Mouse (Mus musculus): ENCODE results near the gene Nup98. TPM values are rescaled to one million over a fixed set of nuclear protein-coding genes. Genes with fewer than 3 reads are reported as not detected.

Nup98 gene
- polyA plus RNA-seq, 1 experiment from 2014 or later: 20.8 TPM

- WGBS: 79% methylated on average over 3 of the region's 3 CpGs
- ATAC-seq (replicated peaks; ENCODE audit: extremely low read depth, insufficient read depth, low FRiP score): no peak
- Histone ChIP-seq H3K9ac (ENCODE audit: low read length) (no peak overlapping the region), H3K4me2 (ENCODE audit: low read depth, low read length) (no peak overlapping the region), H3K9me3 (replicated peaks; ENCODE audit: control insufficient read depth, low read length) (no peaks in the 10 kb centered on the region), H3K4me1 (ENCODE audit: control insufficient read depth, insufficient read depth, low read length) (peaks cover 4% of the 10 kb centered on the region), H3K27me3 (ENCODE audit: control insufficient read depth, insufficient read depth, low read length) (no peaks in the 10 kb centered on the region), H3K27ac (ENCODE audit: low read length) (no peak overlapping the region), H3K36me3 (ENCODE audit: control insufficient read depth, insufficient read depth) (peaks cover 3% of the 10 kb centered on the region; the same call in 1 of the 2 replicates), H3K4me3 (ENCODE audit: low read length) (no peak overlapping the region)
Observed at GRCm38 (mm10) chr7:102200576-102200975, 9.4 kb downstream of the Nup98 start.

DNA sequence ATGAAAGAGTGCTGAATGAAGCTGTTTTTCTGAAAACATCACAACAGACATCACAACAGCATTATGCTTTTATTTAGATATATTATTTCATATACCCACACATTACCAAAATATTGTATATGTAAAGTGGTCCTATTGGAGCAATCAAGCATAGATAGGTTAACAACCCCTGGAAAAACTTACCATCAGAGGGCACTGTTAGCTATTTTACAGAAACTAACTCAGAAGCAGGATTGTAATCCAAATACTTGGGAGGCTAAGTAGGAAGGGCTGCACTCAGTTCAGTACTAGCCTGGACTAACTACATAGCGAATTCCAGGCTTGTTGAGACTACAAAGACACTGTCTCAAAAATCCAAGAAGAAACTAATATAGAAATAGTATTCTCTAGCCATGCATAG lies 17.6 kb downstream of the Nup98 start:
- H3K9me3 ChIP-seq (replicated peaks; ENCODE audit: control insufficient read depth, low read length): no peaks in the 10 kb centered on the region
- H3K4me3 ChIP-seq (ENCODE audit: low read length): no peak overlapping the region
- peaks cover 29% of the 10 kb centered on the region for H3K36me3 ChIP-seq (ENCODE audit: control insufficient read depth, insufficient read depth)
- WGBS: 100% methylated on average over 1 of the region's 1 CpGs
- H3K9ac ChIP-seq (ENCODE audit: low read length): no peak overlapping the region
- no peak for ATAC-seq (replicated peaks; ENCODE audit: extremely low read depth, insufficient read depth, low FRiP score)
- H3K27me3 ChIP-seq (ENCODE audit: control insufficient read depth, insufficient read depth, low read length): no peaks in the 10 kb centered on the region
- no peak overlapping the region for H3K4me2 ChIP-seq (ENCODE audit: low read depth, low read length)
- H3K4me1 ChIP-seq (ENCODE audit: control insufficient read depth, insufficient read depth, low read length): no peaks in the 10 kb centered on the region
- H3K27ac ChIP-seq (ENCODE audit: low read length): no peak overlapping the region

DNA sequence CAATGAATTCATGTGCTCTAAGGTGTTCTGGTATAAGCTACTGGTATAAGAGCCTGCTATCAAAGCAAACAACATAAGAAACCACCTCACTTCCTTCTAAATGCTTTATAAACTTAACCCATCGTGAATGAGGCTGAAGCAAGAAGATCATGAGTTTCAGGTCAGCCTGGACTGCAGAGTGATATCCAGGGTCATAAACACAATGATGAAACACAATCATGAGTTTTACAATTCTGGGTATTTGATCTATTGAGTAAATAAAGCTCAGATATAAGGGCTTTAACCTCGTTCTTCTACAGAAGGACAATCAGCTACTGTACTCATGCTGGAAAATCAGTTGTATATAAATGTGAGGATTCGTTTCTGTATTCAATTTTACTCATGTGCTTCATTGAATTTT lies 26.1 kb downstream of the Nup98 start:
- H3K4me3 ChIP-seq (ENCODE audit: low read length): no peak overlapping the region
- H3K27ac ChIP-seq (ENCODE audit: low read length): no peak overlapping the region
- H3K27me3 ChIP-seq (ENCODE audit: control insufficient read depth, insufficient read depth, low read length): no peaks in the 10 kb centered on the region
- no peak overlapping the region for H3K9ac ChIP-seq (ENCODE audit: low read length)
- 85% methylated on average over 3 of the region's 3 CpGs for WGBS
- ATAC-seq (replicated peaks; ENCODE audit: extremely low read depth, insufficient read depth, low FRiP score): no peak
- H3K9me3 ChIP-seq (replicated peaks; ENCODE audit: control insufficient read depth, low read length): no peaks in the 10 kb centered on the region
- no peaks in the 10 kb centered on the region for H3K4me1 ChIP-seq (ENCODE audit: control insufficient read depth, insufficient read depth, low read length)
- peaks cover 33% of the 10 kb centered on the region for H3K36me3 ChIP-seq (ENCODE audit: control insufficient read depth, insufficient read depth)
- H3K4me2 ChIP-seq (ENCODE audit: low read depth, low read length): no peak overlapping the region

DNA sequence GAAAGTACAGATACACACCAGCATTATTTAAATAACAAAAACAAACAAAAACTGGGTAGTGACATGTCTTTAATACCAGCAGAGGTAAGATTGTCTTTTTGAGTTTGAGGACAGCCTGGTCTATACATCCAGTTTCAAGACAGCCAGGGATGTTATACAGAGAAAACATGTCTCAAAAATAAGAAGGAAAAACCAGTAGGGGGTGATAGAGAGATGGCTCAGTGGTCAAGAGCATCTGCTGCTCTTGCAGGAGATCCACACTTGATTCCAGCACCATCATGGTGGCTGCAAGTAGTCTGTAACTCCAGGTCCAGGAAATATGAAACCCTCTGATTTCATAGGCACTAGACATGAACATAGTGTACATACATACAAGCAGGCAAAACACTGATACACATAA lies 39.7 kb downstream of the Nup98 start:
- Histone ChIP-seq H3K9me3 (replicated peaks; ENCODE audit: control insufficient read depth, low read length) (no peaks in the 10 kb centered on the region), H3K27ac (ENCODE audit: low read length) (no peak overlapping the region), H3K36me3 (ENCODE audit: control insufficient read depth, insufficient read depth) (peaks cover 20% of the 10 kb centered on the region), H3K4me2 (ENCODE audit: low read depth, low read length) (no peak overlapping the region), H3K4me3 (ENCODE audit: low read length) (no peak overlapping the region), H3K4me1 (ENCODE audit: control insufficient read depth, insufficient read depth, low read length) (no peaks in the 10 kb centered on the region), H3K9ac (ENCODE audit: low read length) (no peak overlapping the region), H3K27me3 (ENCODE audit: control insufficient read depth, insufficient read depth, low read length) (no peaks in the 10 kb centered on the region)
- no peak for ATAC-seq (replicated peaks; ENCODE audit: extremely low read depth, insufficient read depth, low FRiP score)

GRCm38 (mm10) chr7:102153691-102154090 lies 56.3 kb downstream of the Nup98 start:
- Histone ChIP-seq H3K9me3 (replicated peaks; ENCODE audit: control insufficient read depth, low read length) (no peaks in the 10 kb centered on the region), H3K4me2 (ENCODE audit: low read depth, low read length) (no peak overlapping the region), H3K27ac (ENCODE audit: low read length) (no peak overlapping the region), H3K36me3 (ENCODE audit: control insufficient read depth, insufficient read depth) (peaks cover 36% of the 10 kb centered on the region), H3K4me1 (ENCODE audit: control insufficient read depth, insufficient read depth, low read length) (no peaks in the 10 kb centered on the region), H3K27me3 (ENCODE audit: control insufficient read depth, insufficient read depth, low read length) (no peaks in the 10 kb centered on the region), H3K9ac (ENCODE audit: low read length) (no peak overlapping the region), H3K4me3 (ENCODE audit: low read length) (no peak overlapping the region)
- 84% methylated on average over 5 of the region's 5 CpGs for WGBS
- ATAC-seq (replicated peaks; ENCODE audit: extremely low read depth, insufficient read depth, low FRiP score): no peak

GRCm38 (mm10) chr7:102137898-102138297 lies 72.1 kb downstream of the Nup98 start:
- no peak overlapping the region for H3K9ac ChIP-seq (ENCODE audit: low read length)
- no peak overlapping the region for H3K27ac ChIP-seq (ENCODE audit: low read length)
- H3K9me3 ChIP-seq (replicated peaks; ENCODE audit: control insufficient read depth, low read length): no peaks in the 10 kb centered on the region
- H3K4me1 ChIP-seq (ENCODE audit: control insufficient read depth, insufficient read depth, low read length): no peaks in the 10 kb centered on the region
- no peak for ATAC-seq (replicated peaks; ENCODE audit: extremely low read depth, insufficient read depth, low FRiP score)
- no peak overlapping the region for H3K4me2 ChIP-seq (ENCODE audit: low read depth, low read length)
- no peak overlapping the region for H3K4me3 ChIP-seq (ENCODE audit: low read length)
- H3K27me3 ChIP-seq (ENCODE audit: control insufficient read depth, insufficient read depth, low read length): no peaks in the 10 kb centered on the region
- peaks cover 56% of the 10 kb centered on the region for H3K36me3 ChIP-seq (ENCODE audit: control insufficient read depth, insufficient read depth)
- 98% methylated on average over 5 of the region's 5 CpGs for WGBS

DNA sequence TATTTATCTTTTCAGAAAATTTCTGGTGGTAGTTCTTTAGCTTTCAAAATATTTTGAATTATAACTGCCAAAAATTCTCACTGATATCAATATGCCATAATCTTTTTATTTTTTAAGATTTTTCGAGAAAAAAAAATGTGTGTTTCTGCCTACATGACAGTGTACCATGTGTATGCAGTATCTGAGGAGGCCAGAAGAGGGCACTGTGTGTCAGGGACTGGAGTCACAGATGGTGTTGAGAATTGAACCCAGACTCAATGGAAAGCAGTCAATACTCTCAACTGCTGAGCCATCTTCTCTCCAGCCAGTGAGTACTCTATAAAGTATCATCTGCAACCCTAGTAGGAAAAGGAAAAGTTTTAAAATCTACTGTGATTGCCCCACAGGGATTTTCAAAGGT lies 72.5 kb downstream of the Nup98 start:
- Histone ChIP-seq H3K27me3 (ENCODE audit: control insufficient read depth, insufficient read depth, low read length) (no peaks in the 10 kb centered on the region), H3K36me3 (ENCODE audit: control insufficient read depth, insufficient read depth) (peaks cover 56% of the 10 kb centered on the region), H3K9ac (ENCODE audit: low read length) (no peak overlapping the region), H3K9me3 (replicated peaks; ENCODE audit: control insufficient read depth, low read length) (no peaks in the 10 kb centered on the region), H3K4me3 (ENCODE audit: low read length) (no peak overlapping the region), H3K27ac (ENCODE audit: low read length) (no peak overlapping the region), H3K4me2 (ENCODE audit: low read depth, low read length) (no peak overlapping the region), H3K4me1 (ENCODE audit: control insufficient read depth, insufficient read depth, low read length) (no peaks in the 10 kb centered on the region)
- WGBS: 88% methylated on average over 1 of the region's 1 CpGs
- no peak for ATAC-seq (replicated peaks; ENCODE audit: extremely low read depth, insufficient read depth, low FRiP score)

DNA sequence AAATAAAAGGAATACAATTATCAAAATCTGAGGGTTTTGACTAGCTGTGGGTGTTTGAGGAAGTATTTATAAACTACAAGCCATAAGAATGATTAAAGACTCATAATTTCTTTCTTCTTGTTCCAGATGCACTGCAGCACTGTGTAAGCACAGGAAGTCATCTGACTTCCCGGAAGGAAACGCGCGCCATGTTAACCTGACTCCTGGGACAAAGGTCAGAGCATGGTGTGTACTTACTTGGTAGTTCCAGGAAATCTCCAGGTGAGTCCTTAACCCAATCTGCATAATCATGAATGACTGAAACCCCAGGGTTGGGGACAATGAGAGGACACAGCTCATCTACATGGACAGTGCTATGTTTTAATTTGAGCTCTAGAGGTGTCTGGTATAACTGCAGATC lies 77.6 kb downstream of the Nup98 start:
- no peaks in the 10 kb centered on the region for H3K27me3 ChIP-seq (ENCODE audit: control insufficient read depth, insufficient read depth, low read length)
- H3K36me3 ChIP-seq (ENCODE audit: control insufficient read depth, insufficient read depth): peaks cover 63% of the 10 kb centered on the region
- no peak overlapping the region for H3K9ac ChIP-seq (ENCODE audit: low read length)
- 78% methylated on average over 4 of the region's 4 CpGs for WGBS
- H3K4me2 ChIP-seq (ENCODE audit: low read depth, low read length): no peak overlapping the region
- no peak overlapping the region for H3K27ac ChIP-seq (ENCODE audit: low read length)
- H3K4me3 ChIP-seq (ENCODE audit: low read length): no peak overlapping the region
- no peak for ATAC-seq (replicated peaks; ENCODE audit: extremely low read depth, insufficient read depth, low FRiP score)
- H3K4me1 ChIP-seq (ENCODE audit: control insufficient read depth, insufficient read depth, low read length): no peaks in the 10 kb centered on the region
- no peaks in the 10 kb centered on the region for H3K9me3 ChIP-seq (replicated peaks; ENCODE audit: control insufficient read depth, low read length)

DNA sequence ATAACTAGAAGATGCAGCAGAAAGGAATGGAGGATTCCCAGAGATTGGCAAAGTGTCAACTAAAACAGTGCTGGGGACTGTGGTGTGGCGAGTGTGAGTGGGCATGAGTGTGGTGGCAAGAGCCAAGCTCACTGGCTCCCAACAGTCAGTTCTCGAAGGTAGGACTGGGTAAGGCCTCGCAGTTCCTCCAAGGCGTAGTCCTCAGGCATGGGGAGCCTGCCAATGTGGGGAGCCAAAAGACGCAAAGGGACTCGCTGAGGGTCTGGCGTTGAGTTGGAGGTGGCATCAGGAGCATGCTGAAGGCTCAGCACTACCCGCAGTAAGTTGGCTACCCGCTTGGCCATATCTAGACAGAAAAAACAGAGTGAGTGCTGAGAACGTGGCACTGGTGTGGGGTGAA lies 89.7 kb downstream of the Nup98 start:
- no peak for ATAC-seq (replicated peaks; ENCODE audit: extremely low read depth, insufficient read depth, low FRiP score)
- Histone ChIP-seq H3K9ac (ENCODE audit: low read length) (no peak overlapping the region), H3K9me3 (replicated peaks; ENCODE audit: control insufficient read depth, low read length) (no peaks in the 10 kb centered on the region), H3K4me3 (ENCODE audit: low read length) (no peak overlapping the region), H3K27me3 (ENCODE audit: control insufficient read depth, insufficient read depth, low read length) (no peaks in the 10 kb centered on the region), H3K27ac (ENCODE audit: low read length) (no peak overlapping the region), H3K4me2 (ENCODE audit: low read depth, low read length) (no peak overlapping the region), H3K4me1 (ENCODE audit: control insufficient read depth, insufficient read depth, low read length) (no peaks in the 10 kb centered on the region), H3K36me3 (ENCODE audit: control insufficient read depth, insufficient read depth) (peaks cover 59% of the 10 kb centered on the region)
- 92% methylated on average over 10 of the region's 10 CpGs for WGBS

- no peak for ATAC-seq (replicated peaks; ENCODE audit: extremely low read depth, insufficient read depth, low FRiP score)
- no peak overlapping the region for H3K4me3 ChIP-seq (ENCODE audit: low read length)
- no peak overlapping the region for H3K9ac ChIP-seq (ENCODE audit: low read length)
- H3K4me2 ChIP-seq (ENCODE audit: low read depth, low read length): no peak overlapping the region
- peaks cover 31% of the 10 kb centered on the region for H3K36me3 ChIP-seq (ENCODE audit: control insufficient read depth, insufficient read depth)
- H3K27me3 ChIP-seq (ENCODE audit: control insufficient read depth, insufficient read depth, low read length): no peaks in the 10 kb centered on the region
- H3K9me3 ChIP-seq (replicated peaks; ENCODE audit: control insufficient read depth, low read length): no peaks in the 10 kb centered on the region
- WGBS: 73% methylated on average over 6 of the region's 6 CpGs
- H3K4me1 ChIP-seq (ENCODE audit: control insufficient read depth, insufficient read depth, low read length): no peaks in the 10 kb centered on the region
- H3K27ac ChIP-seq (ENCODE audit: low read length): no peak overlapping the region
Observed at GRCm38 (mm10) chr7:102117382-102117781, 92.6 kb downstream of the Nup98 start.

Measured in heart, embryonic 16.5 days (tissue).